Mouse (Mus musculus): Measurements from ENCODE around the gene Lrrc4. TPM values are rescaled to one million over a fixed set of nuclear protein-coding genes. Genes with fewer than 3 reads are reported as not detected.

Lrrc4 gene
- polyA plus RNA-seq, 1 experiment = 0.11 TPM

DNA sequence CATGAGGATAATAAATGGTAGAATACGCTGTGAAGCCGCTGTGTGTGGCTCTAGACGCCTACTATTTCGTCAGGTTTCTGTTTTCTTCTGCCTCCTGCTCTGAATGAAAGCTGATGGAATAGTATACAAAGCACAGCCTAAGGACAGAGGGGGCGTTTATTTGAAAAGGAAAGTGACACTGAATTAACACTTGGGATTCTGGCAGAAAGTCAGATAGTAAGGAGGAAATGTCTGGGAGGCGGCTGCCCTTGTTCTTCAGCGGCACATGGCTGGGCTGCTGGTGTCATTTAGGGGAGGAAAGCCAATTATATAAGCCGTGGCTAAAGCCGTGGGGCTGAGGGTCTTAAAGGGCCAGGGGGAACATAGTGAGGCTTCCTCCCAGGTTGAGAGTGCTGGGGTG, 36.2 kb downstream of the Lrrc4 start:
- WGBS = 69% methylated on average over 9 of the region's 9 CpGs
- H3K36me3 ChIP-seq (ENCODE audit: control insufficient read depth, insufficient read depth, low read length) = peaks cover 17% of the 10 kb centered on the region
- no peak overlapping the region for H3K27ac ChIP-seq (ENCODE audit: insufficient read depth, low read depth, low read length)
- H3K27me3 ChIP-seq (ENCODE audit: control insufficient read depth, insufficient read depth, low read length) = no peaks in the 10 kb centered on the region
- TF ChIP-seq CTCF (IDR thresholded peaks at IDR 0.05; ENCODE audit: extremely low read depth, insufficient read length, insufficient replicate concordance, low read depth, low read length) (no peak), POLR2A (IDR thresholded peaks at IDR 0.05; ENCODE audit: low read depth, low read length) (no peak)
- no peak overlapping the region for H3K4me3 ChIP-seq (ENCODE audit: low read depth, low read length)
- no peaks in the 10 kb centered on the region for H3K4me1 ChIP-seq (ENCODE audit: control insufficient read depth, insufficient read depth, insufficient read length, low read length)

DNA sequence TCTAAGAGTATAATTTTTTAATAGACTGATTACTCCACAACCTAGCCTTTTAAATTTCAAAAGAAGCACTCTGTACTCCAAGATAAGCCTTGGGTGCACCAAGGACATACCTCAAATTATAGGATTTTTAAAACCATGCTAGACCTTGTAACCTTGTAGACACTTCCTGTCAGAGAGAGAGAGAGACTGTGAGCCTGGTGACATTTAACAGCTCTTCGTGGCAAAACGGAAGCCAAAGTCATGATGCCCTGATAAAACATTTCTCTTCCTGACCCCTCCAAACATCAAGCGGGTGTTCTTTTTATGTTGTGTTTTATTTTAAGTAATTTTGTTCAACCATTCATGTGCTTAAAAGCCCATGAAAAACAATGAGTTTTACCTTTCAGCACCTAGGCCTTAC, 39.7 kb downstream of the Lrrc4 start:
- no peaks in the 10 kb centered on the region for H3K27me3 ChIP-seq (ENCODE audit: control insufficient read depth, insufficient read depth, low read length)
- peaks cover 14% of the 10 kb centered on the region for H3K36me3 ChIP-seq (ENCODE audit: control insufficient read depth, insufficient read depth, low read length)
- WGBS = 89% methylated on average over 3 of the region's 3 CpGs
- H3K4me1 ChIP-seq (ENCODE audit: control insufficient read depth, insufficient read depth, insufficient read length, low read length) = no peaks in the 10 kb centered on the region
- no peak overlapping the region for H3K27ac ChIP-seq (ENCODE audit: insufficient read depth, low read depth, low read length)
- no peak overlapping the region for H3K4me3 ChIP-seq (ENCODE audit: low read depth, low read length)
- TF ChIP-seq POLR2A (IDR thresholded peaks at IDR 0.05; ENCODE audit: low read depth, low read length) (no peak), CTCF (IDR thresholded peaks at IDR 0.05; ENCODE audit: extremely low read depth, insufficient read length, insufficient replicate concordance, low read depth, low read length) (no peak)

DNA sequence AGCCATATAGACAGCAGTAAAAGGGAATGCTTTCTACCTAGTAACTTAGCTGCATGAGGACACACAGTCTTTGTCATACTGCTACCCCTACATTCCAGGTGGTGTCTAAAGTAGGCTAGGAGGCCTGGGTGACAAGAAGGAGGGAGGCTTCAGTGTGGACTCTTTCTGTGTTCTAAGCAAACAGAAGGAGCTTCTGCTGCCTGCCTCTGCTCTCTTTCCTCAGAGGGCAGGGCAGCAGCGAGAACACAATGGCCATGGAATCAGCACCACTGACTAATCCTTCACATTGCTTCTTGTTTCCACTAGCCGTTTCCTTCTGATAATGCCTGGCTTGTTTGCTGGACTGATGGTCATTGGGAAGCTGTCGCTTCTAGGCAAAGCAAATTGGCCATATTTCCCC, 40.4 kb downstream of the Lrrc4 start:
- H3K36me3 ChIP-seq (ENCODE audit: control insufficient read depth, insufficient read depth, low read length) = peaks cover 7% of the 10 kb centered on the region
- H3K4me1 ChIP-seq (ENCODE audit: control insufficient read depth, insufficient read depth, insufficient read length, low read length) = no peaks in the 10 kb centered on the region
- H3K4me3 ChIP-seq (ENCODE audit: low read depth, low read length) = no peak overlapping the region
- no peak overlapping the region for H3K27ac ChIP-seq (ENCODE audit: insufficient read depth, low read depth, low read length)
- H3K27me3 ChIP-seq (ENCODE audit: control insufficient read depth, insufficient read depth, low read length) = no peaks in the 10 kb centered on the region
- 85% methylated on average over 3 of the region's 3 CpGs for WGBS
- TF ChIP-seq POLR2A (IDR thresholded peaks at IDR 0.05; ENCODE audit: low read depth, low read length) = no peak
- no peak for TF ChIP-seq CTCF (IDR thresholded peaks at IDR 0.05; ENCODE audit: extremely low read depth, insufficient read length, insufficient replicate concordance, low read depth, low read length)

DNA sequence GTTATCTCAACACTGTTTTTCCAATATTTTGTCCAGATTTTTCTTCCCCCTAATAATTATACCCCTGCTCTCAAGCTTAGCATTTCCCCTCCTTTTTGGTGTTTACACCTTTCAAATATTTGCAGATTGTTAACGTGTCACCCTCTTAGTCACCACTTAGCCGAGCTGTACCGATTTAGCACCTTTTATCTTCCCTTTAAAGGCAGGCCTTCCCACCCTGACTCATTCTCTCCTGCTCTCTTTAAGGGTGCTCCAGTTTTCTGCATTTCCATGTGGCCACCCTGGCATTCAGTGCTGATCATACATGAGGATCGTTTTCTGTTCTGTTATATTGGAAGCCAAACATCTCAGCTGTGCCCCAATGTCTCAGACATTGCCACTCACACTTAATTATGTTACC, 41.9 kb downstream of the Lrrc4 start:
- WGBS = 51% methylated on average over 4 of the region's 4 CpGs
- H3K27ac ChIP-seq (ENCODE audit: insufficient read depth, low read depth, low read length) = no peak overlapping the region
- H3K36me3 ChIP-seq (ENCODE audit: control insufficient read depth, insufficient read depth, low read length) = peaks cover 3% of the 10 kb centered on the region; the same call in 1 of the 2 replicates
- H3K4me3 ChIP-seq (ENCODE audit: low read depth, low read length) = no peak overlapping the region
- no peak for TF ChIP-seq CTCF (IDR thresholded peaks at IDR 0.05; ENCODE audit: extremely low read depth, insufficient read length, insufficient replicate concordance, low read depth, low read length)
- no peak for TF ChIP-seq POLR2A (IDR thresholded peaks at IDR 0.05; ENCODE audit: low read depth, low read length)
- no peaks in the 10 kb centered on the region for H3K27me3 ChIP-seq (ENCODE audit: control insufficient read depth, insufficient read depth, low read length)
- no peaks in the 10 kb centered on the region for H3K4me1 ChIP-seq (ENCODE audit: control insufficient read depth, insufficient read depth, insufficient read length, low read length)

DNA sequence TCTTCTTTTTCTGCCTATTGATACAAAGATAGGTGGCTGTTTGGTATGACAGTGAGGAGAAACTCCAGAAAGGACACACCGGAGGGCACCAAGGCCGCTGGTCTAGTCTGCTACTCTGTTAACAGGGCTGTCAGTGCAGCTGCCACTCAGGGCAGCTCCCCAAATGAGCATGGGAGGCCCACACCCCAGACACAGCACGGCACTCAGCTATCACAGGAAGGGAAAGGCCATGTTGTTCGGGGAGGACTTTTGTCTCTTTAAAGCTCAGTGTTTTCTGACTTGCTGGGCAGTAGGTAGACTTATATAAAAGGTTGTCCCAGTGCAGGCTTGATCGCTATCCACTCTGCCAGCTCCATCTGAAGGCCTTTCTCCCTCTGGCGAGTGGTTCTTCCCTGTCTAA, 44.4 kb downstream of the Lrrc4 start:
- H3K27ac ChIP-seq (ENCODE audit: insufficient read depth, low read depth, low read length) = no peak overlapping the region
- no peak overlapping the region for H3K4me3 ChIP-seq (ENCODE audit: low read depth, low read length)
- no peaks in the 10 kb centered on the region for H3K27me3 ChIP-seq (ENCODE audit: control insufficient read depth, insufficient read depth, low read length)
- no peaks in the 10 kb centered on the region for H3K4me1 ChIP-seq (ENCODE audit: control insufficient read depth, insufficient read depth, insufficient read length, low read length)
- no peak for TF ChIP-seq CTCF (IDR thresholded peaks at IDR 0.05; ENCODE audit: extremely low read depth, insufficient read length, insufficient replicate concordance, low read depth, low read length)
- TF ChIP-seq POLR2A (IDR thresholded peaks at IDR 0.05; ENCODE audit: low read depth, low read length) = no peak
- peaks cover 5% of the 10 kb centered on the region; the same call in 1 of the 2 replicates for H3K36me3 ChIP-seq (ENCODE audit: control insufficient read depth, insufficient read depth, low read length)
- WGBS = 82% methylated on average over 6 of the region's 6 CpGs

DNA sequence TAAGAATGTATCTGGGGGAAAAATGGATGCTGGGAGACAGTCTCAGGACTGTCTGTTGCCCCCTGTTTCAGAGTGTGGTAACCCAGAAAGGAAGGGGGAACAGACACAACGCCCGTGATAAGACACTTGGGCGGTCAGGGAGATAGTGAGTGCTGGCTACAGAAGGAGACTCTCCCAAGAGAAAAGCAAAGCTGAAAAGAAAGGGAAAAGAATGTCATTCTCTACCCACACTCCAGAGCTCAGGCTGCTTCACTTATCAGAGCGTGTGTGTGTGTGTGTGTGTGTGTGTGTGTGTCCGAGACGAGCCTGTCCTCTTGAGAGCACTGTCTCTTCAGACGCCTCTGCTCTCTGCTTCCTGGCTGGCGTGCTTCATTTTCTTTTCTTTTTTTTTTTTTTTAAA, 45.8 kb downstream of the Lrrc4 start:
- Histone ChIP-seq H3K36me3 (ENCODE audit: control insufficient read depth, insufficient read depth, low read length) (peaks cover 9% of the 10 kb centered on the region), H3K4me3 (ENCODE audit: low read depth, low read length) (no peak overlapping the region), H3K4me1 (ENCODE audit: control insufficient read depth, insufficient read depth, insufficient read length, low read length) (no peaks in the 10 kb centered on the region), H3K27me3 (ENCODE audit: control insufficient read depth, insufficient read depth, low read length) (no peaks in the 10 kb centered on the region), H3K27ac (ENCODE audit: insufficient read depth, low read depth, low read length) (no peak overlapping the region)
- 84% methylated on average over 8 of the region's 8 CpGs for WGBS
- no peak for TF ChIP-seq POLR2A (IDR thresholded peaks at IDR 0.05; ENCODE audit: low read depth, low read length)
- TF ChIP-seq CTCF (IDR thresholded peaks at IDR 0.05; ENCODE audit: extremely low read depth, insufficient read length, insufficient replicate concordance, low read depth, low read length) = no peak

DNA sequence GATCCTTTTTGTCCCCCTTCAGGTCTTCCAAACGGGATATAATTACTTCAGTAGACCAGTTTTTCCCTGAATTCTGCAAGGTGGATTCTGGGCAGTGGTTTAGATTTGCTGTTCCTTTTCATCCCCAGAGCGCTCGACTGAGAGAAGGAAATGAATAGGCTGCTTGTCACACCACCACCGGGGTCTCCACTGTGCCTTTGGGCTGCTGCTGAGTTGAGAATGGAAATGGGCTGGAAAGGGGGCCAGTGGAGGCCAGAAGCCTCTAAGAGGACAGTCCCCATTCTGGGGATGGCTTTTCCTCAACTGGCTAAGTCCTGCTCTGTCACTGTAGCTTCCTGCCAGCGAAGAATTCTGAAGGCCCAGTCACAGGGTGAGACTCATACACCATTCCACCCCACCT, 47.6 kb downstream of the Lrrc4 start:
- Histone ChIP-seq H3K36me3 (ENCODE audit: control insufficient read depth, insufficient read depth, low read length) (peaks cover 9% of the 10 kb centered on the region), H3K4me3 (ENCODE audit: low read depth, low read length) (no peak overlapping the region), H3K27ac (ENCODE audit: insufficient read depth, low read depth, low read length) (no peak overlapping the region), H3K27me3 (ENCODE audit: control insufficient read depth, insufficient read depth, low read length) (no peaks in the 10 kb centered on the region), H3K4me1 (ENCODE audit: control insufficient read depth, insufficient read depth, insufficient read length, low read length) (no peaks in the 10 kb centered on the region)
- 94% methylated on average over 5 of the region's 5 CpGs for WGBS
- TF ChIP-seq CTCF (IDR thresholded peaks at IDR 0.05; ENCODE audit: extremely low read depth, insufficient read length, insufficient replicate concordance, low read depth, low read length) (no peak), POLR2A (IDR thresholded peaks at IDR 0.05; ENCODE audit: low read depth, low read length) (no peak)

Data from small intestine, adult 2 months (tissue).